Mouse (Mus musculus) stomach, postnatal 0 days (tissue): Measurements from ENCODE around the gene Tgfa. TPM values are rescaled to one million over a fixed set of nuclear protein-coding genes. Genes with fewer than 3 reads are reported as not detected.

Experiments
- ATAC-seq: fragments of 200-750 bp; cut with Nextera tagmentation; 2 replicates; pipeline ENCODE4 v1.8.0; 2017; ENCODE audit not compliant: low FRiP score, low TSS enrichment
- DNase-seq: peaks from one replicate; pipeline ENCODE4 v3.0.0-alpha.2; 2016; ENCODE audit warnings: low spot score
- H3K27ac ChIP-seq: fragments of 300-500 bp; sonication (generic); replicated peaks from 2 replicates; pipeline ENCODE4 v1.5.1; 2014; ENCODE audit warnings: mild to moderate bottlenecking, control low read depth
- H3K27me3 ChIP-seq: fragments of 300-500 bp; sonication (generic); 2 replicates; pipeline ENCODE4 v1.6.1; 2014; ENCODE audit warnings: low read length; ENCODE audit not compliant: control insufficient read depth, insufficient read depth
- H3K36me3 ChIP-seq: fragments of 300-500 bp; sonication (generic); 2 replicates; pipeline ENCODE4 v1.6.1; 2014; ENCODE audit warnings: low read length, mixed read lengths; ENCODE audit not compliant: control insufficient read depth, insufficient read depth
- H3K4me1 ChIP-seq: fragments of 300-500 bp; sonication (generic); replicated peaks from 2 replicates; pipeline ENCODE4 v1.6.1; 2014; ENCODE audit warnings: antibody characterized with exemption; ENCODE audit not compliant: control insufficient read depth, insufficient read depth
- H3K4me2 ChIP-seq: fragments of 300-500 bp; sonication (generic); replicated peaks from 2 replicates; pipeline ENCODE4 v1.6.1; 2014; ENCODE audit warnings: low read depth, mild to moderate bottlenecking, control low read depth, moderate library complexity
- H3K4me3 ChIP-seq: fragments of 300-500 bp; sonication (generic); 2 replicates; pipeline ENCODE4 v1.5.1; 2014; ENCODE audit warnings: low read depth, low read length, control low read depth
- H3K9ac ChIP-seq: fragments of 300-500 bp; sonication (generic); 2 replicates; pipeline ENCODE4 v1.6.1; 2014; ENCODE audit warnings: mild to moderate bottlenecking, low read length, control low read depth, mixed read lengths
- H3K9me3 ChIP-seq: fragments of 300-500 bp; sonication (generic); 2 replicates; pipeline ENCODE4 v1.6.1; 2016; ENCODE audit warnings: low read length; ENCODE audit not compliant: control insufficient read depth
- CTCF ChIP-seq: IDR thresholded peaks from 2 replicates; pipeline ENCODE4 v1.5.1; 2016; ENCODE audit warnings: antibody characterized with exemption, low read depth, mild to moderate bottlenecking, moderate library complexity
- EP300 ChIP-seq: optimal IDR thresholded peaks from 2 replicates; pipeline ENCODE3; 2016; ENCODE audit warnings: antibody characterized with exemption
- WGBS: fragments of 180-500 bp; shearing (Covaris S2); extraction: QIAGEN DNeasy Blood & Tissue Kit; methylation state at CpG from one replicate; pipeline ENCODE4 v1.1.7; 2014; 5-methylcytosine and 5-hydroxymethylcytosine counted together
- polyA plus RNA-seq: library from polyadenylated mRNA; unstranded; fragments of >200 nt; fragmentation: Nextera tagmentation; extraction: Ambion mirVana; gene quantifications from 2 replicates; pipeline ENCODE4 v1.2.1, GENCODE M21; 2015

The Tgfa gene
- polyA plus RNA-seq, 1 experiment from 2014 or later, result 9.1 TPM

- WGBS, result 62% methylated on average over 3 of the region's 3 CpGs
- Histone ChIP-seq H3K27ac (no peak overlapping the region), H3K27me3 (no peaks in the 10 kb centered on the region), H3K4me1 (no peaks in the 10 kb centered on the region), H3K9me3 (no peaks in the 10 kb centered on the region), H3K9ac (no peak overlapping the region), H3K4me3 (no peak overlapping the region), H3K36me3 (no peaks in the 10 kb centered on the region), H3K4me2 (no peak overlapping the region)
- DNase-seq (no peak), ATAC-seq (no peak)
- TF ChIP-seq CTCF (no peak), EP300 (no peak)
Observed at GRCm38 (mm10) chr6:86212871-86213640, 18.0 kb downstream of the Tgfa start.

- peak; percentile 58 for DNase-seq
- Histone ChIP-seq H3K9me3 (no peaks in the 10 kb centered on the region), H3K27me3 (no peaks in the 10 kb centered on the region), H3K4me1 (peaks cover 2% of the 10 kb centered on the region; the same call in 1 of the 2 replicates), H3K36me3 (no peaks in the 10 kb centered on the region), H3K4me2 (no peak overlapping the region), H3K4me3 (no peak overlapping the region), H3K27ac (peak overlapping the region; percentile 89), H3K9ac (no peak overlapping the region)
- TF ChIP-seq EP300 (no peak), CTCF (no peak)
- WGBS, result 53% methylated on average over 2 of the region's 2 CpGs
- peak; percentile 53 for ATAC-seq
Observed at GRCm38 (mm10) chr6:86218066-86218465, 23.0 kb downstream of the Tgfa start.

- 64% methylated on average over 4 of the region's 4 CpGs for WGBS
- Histone ChIP-seq H3K36me3 (no peaks in the 10 kb centered on the region), H3K27me3 (no peaks in the 10 kb centered on the region), H3K9ac (no peak overlapping the region), H3K4me3 (no peak overlapping the region), H3K4me1 (peaks cover 2% of the 10 kb centered on the region; the same call in 1 of the 2 replicates), H3K9me3 (no peaks in the 10 kb centered on the region), H3K27ac (peak overlapping the region; percentile 89), H3K4me2 (no peak overlapping the region)
- TF ChIP-seq CTCF, result no peak
- no peak for TF ChIP-seq EP300
- ATAC-seq (no peak), DNase-seq (no peak)
Observed at GRCm38 (mm10) chr6:86218739-86219138, 23.7 kb downstream of the Tgfa start.

GRCm38 (mm10) chr6:86219494-86219893 lies 24.5 kb downstream of the Tgfa start:
- Histone ChIP-seq H3K9me3 (no peaks in the 10 kb centered on the region), H3K27me3 (no peaks in the 10 kb centered on the region), H3K9ac (no peak overlapping the region), H3K4me2 (no peak overlapping the region), H3K4me3 (no peak overlapping the region), H3K27ac (peak overlapping the region; percentile 89), H3K4me1 (peaks cover 2% of the 10 kb centered on the region; the same call in 1 of the 2 replicates), H3K36me3 (no peaks in the 10 kb centered on the region)
- peak; percentile 76 for DNase-seq
- 31% methylated on average over 5 of the region's 5 CpGs for WGBS
- TF ChIP-seq CTCF (no peak), EP300 (peak; percentile 56)
- ATAC-seq, result peak; percentile 81

GRCm38 (mm10) chr6:86220171-86220570 lies 25.1 kb downstream of the Tgfa start:
- H3K27ac ChIP-seq, result peak overlapping the region; percentile 89
- no peak overlapping the region for H3K9ac ChIP-seq
- H3K36me3 ChIP-seq, result no peaks in the 10 kb centered on the region
- H3K4me3 ChIP-seq, result no peak overlapping the region
- WGBS, result 35% methylated on average over 4 of the region's 4 CpGs
- no peak overlapping the region for H3K4me2 ChIP-seq
- no peaks in the 10 kb centered on the region for H3K27me3 ChIP-seq
- no peak for TF ChIP-seq EP300
- TF ChIP-seq CTCF, result no peak
- ATAC-seq, result no peak; the same call in 1 of the 2 replicates
- peak; percentile 52 for DNase-seq
- peaks cover 2% of the 10 kb centered on the region; the same call in 1 of the 2 replicates for H3K4me1 ChIP-seq
- H3K9me3 ChIP-seq, result no peaks in the 10 kb centered on the region

- H3K4me1 ChIP-seq, result peaks cover 2% of the 10 kb centered on the region; the same call in 1 of the 2 replicates
- 27% methylated on average over 7 of the region's 7 CpGs for WGBS
- DNase-seq (peak; percentile 72), ATAC-seq (peak; percentile 45)
- no peak overlapping the region for H3K4me2 ChIP-seq
- no peak overlapping the region for H3K4me3 ChIP-seq
- no peaks in the 10 kb centered on the region for H3K27me3 ChIP-seq
- no peak overlapping the region for H3K9ac ChIP-seq
- no peaks in the 10 kb centered on the region for H3K9me3 ChIP-seq
- no peaks in the 10 kb centered on the region for H3K36me3 ChIP-seq
- peak overlapping the region; percentile 75 for H3K27ac ChIP-seq
- peak; percentile 63 for TF ChIP-seq EP300
- TF ChIP-seq CTCF, result no peak
Observed at GRCm38 (mm10) chr6:86222381-86222780, 27.4 kb downstream of the Tgfa start.
